Mouse (Mus musculus) midbrain, embryonic 15.5 days (tissue): ENCODE measurements at regions not wholly inside any gene's neighbourhood (a gene's known extent, or its start where the extent isn't known, plus 50 kb on each side); places are given as distances from the start of the nearest gene placed in this dataset.

ENCODE experiments used
- ATAC-seq: fragments of 200-750 bp; cut with Nextera tagmentation; replicated peaks from 2 replicates; pipeline ENCODE4 v1.8.0; 2017; ENCODE audit warnings: moderate TSS enrichment
- H3K27ac ChIP-seq: fragments of 300-500 bp; sonication (generic); 2 replicates; pipeline ENCODE4 v1.5.1; 2015; ENCODE audit warnings: mild to moderate bottlenecking, inconsistent platforms
- H3K27me3 ChIP-seq: fragments of 300-500 bp; sonication (generic); replicated peaks from 2 replicates; pipeline ENCODE4 v1.6.1; 2015; ENCODE audit warnings: inconsistent platforms
- H3K36me3 ChIP-seq: fragments of 300-500 bp; sonication (generic); replicated peaks from 2 replicates; pipeline ENCODE4 v1.6.1; 2015; ENCODE audit warnings: inconsistent platforms
- H3K4me1 ChIP-seq: fragments of 300-500 bp; sonication (generic); 2 replicates; pipeline ENCODE4 v1.6.1; 2015; ENCODE audit warnings: inconsistent platforms
- H3K4me2 ChIP-seq: fragments of 300-500 bp; sonication (generic); 2 replicates; pipeline ENCODE4 v1.6.1; 2015; ENCODE audit warnings: inconsistent platforms, mild to moderate bottlenecking, moderate library complexity
- H3K4me3 ChIP-seq: fragments of 300-500 bp; sonication (generic); 2 replicates; pipeline ENCODE4 v1.5.1; 2015; ENCODE audit warnings: mild to moderate bottlenecking, inconsistent platforms
- H3K9ac ChIP-seq: fragments of 300-500 bp; sonication (generic); 2 replicates; pipeline ENCODE4 v1.6.1; 2015; ENCODE audit warnings: mild to moderate bottlenecking, inconsistent platforms
- H3K9me3 ChIP-seq: fragments of 300-500 bp; sonication (generic); 2 replicates; pipeline ENCODE4 v1.6.1; 2016; ENCODE audit warnings: inconsistent platforms
- WGBS: fragments of 180-500 bp; shearing (Covaris S2); methylation state at CpG from one replicate; pipeline ENCODE4 v1.1.7; 2015; ENCODE audit warnings: mixed read lengths; 5-methylcytosine and 5-hydroxymethylcytosine counted together

DNA sequence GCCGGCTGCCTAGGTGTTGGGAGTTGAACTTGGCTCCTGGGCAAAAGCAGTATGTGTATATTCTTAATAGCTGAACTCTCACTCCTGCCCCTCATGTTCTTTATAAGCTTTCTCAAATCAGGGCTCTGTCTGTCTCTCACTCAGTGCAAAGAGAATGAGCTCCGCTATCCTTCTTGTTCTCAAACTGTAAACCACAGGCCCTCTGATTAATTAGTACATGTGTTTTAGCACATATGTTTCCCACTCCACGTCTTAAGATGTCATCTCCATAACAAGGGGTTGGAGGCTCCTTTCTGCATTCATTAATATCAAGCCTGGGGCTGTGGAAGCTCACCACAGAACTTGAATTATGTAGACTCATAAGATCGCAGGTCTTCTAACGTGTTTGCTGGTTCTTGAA lies 104.7 kb downstream of the Nsun3 start:
- ATAC-seq: no peak
- Histone ChIP-seq H3K4me1 (no peaks in the 10 kb centered on the region), H3K4me3 (no peak overlapping the region), H3K4me2 (no peak overlapping the region), H3K9me3 (no peaks in the 10 kb centered on the region), H3K27me3 (no peaks in the 10 kb centered on the region), H3K36me3 (no peaks in the 10 kb centered on the region), H3K27ac (no peak overlapping the region), H3K9ac (no peak overlapping the region)
- 72% methylated on average over 5 of the region's 5 CpGs for WGBS

DNA sequence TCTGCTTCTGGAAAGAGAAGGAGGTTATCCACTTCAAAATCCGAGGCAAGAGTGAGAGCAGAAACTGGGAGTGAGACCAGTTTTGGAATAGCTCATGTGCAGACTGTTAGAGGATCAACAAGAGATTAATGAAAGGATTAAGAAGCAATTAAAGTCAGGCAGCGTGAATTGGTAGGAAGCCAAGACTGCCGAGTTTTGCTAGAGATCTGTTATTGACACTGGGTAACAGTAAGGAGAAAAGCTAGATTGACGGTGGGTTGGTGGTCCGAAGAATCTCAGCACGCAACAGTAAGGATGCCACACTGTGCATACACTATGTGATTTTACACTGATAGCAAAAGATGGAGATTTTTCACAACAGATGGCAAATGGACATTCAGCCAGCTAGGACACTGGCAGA lies 109.8 kb downstream of the Nsun3 start:
- no peak overlapping the region for H3K9ac ChIP-seq
- H3K4me2 ChIP-seq: no peak overlapping the region
- 0 out of 2 replicates have a peak, but pooled peaks have one; percentile 52 for ATAC-seq
- no peaks in the 10 kb centered on the region for H3K36me3 ChIP-seq
- H3K27ac ChIP-seq: no peak overlapping the region
- no peaks in the 10 kb centered on the region for H3K9me3 ChIP-seq
- no peak overlapping the region for H3K4me3 ChIP-seq
- no peaks in the 10 kb centered on the region for H3K27me3 ChIP-seq
- H3K4me1 ChIP-seq: no peaks in the 10 kb centered on the region
- 60% methylated on average over 6 of the region's 6 CpGs for WGBS

DNA sequence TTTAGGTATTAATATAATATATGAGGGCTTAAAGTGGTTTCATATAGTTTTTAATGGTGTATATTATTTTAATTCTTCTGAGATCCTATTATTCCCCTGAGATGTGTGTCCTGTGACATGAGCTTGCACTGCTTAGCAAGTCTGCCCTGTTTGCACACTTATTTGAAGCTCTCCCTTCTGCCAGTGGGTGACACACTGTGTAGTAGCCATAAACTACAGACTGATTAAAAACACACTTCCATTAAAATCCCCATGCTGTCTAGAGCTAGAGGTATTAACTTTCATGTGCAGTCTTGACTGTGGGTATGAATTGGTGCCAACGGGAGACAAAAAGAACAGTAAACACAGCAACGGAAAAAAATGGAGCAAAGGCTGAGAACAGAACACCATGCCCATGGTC lies 129.2 kb downstream of the Nsun3 start:
- H3K4me3 ChIP-seq: no peak overlapping the region
- no peaks in the 10 kb centered on the region for H3K4me1 ChIP-seq
- no peak for ATAC-seq
- H3K36me3 ChIP-seq: no peaks in the 10 kb centered on the region
- no peaks in the 10 kb centered on the region for H3K9me3 ChIP-seq
- H3K27ac ChIP-seq: no peak overlapping the region
- H3K9ac ChIP-seq: no peak overlapping the region
- no peak overlapping the region for H3K4me2 ChIP-seq
- H3K27me3 ChIP-seq: no peaks in the 10 kb centered on the region
- 79% methylated on average over 2 of the region's 2 CpGs for WGBS

DNA sequence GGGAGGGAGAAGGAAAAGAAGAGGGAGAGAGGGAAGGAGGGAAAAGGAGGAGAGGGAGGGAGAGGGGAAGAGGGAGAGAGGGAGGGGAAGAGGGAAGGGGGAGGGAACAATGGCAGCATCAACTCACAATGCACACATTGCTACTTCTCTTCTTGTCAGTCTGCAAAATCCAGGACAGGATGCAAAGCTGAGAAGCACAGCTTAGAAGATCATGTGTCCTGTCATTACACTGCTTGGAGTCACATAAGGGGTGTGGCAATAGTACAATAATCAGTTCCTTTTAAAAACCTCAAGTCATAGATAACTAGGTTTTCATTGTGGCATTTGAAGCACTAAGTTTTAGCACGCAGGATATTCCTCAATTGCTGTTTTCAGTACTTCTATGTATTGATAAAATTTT lies 132.2 kb downstream of the Nsun3 start:
- 80% methylated on average over 1 of the region's 1 CpGs for WGBS
- ATAC-seq: no peak
- H3K27ac ChIP-seq: no peak overlapping the region
- H3K36me3 ChIP-seq: no peaks in the 10 kb centered on the region
- H3K9ac ChIP-seq: no peak overlapping the region
- H3K9me3 ChIP-seq: no peaks in the 10 kb centered on the region
- H3K4me2 ChIP-seq: no peak overlapping the region
- no peak overlapping the region for H3K4me3 ChIP-seq
- no peaks in the 10 kb centered on the region for H3K4me1 ChIP-seq
- no peaks in the 10 kb centered on the region for H3K27me3 ChIP-seq

DNA sequence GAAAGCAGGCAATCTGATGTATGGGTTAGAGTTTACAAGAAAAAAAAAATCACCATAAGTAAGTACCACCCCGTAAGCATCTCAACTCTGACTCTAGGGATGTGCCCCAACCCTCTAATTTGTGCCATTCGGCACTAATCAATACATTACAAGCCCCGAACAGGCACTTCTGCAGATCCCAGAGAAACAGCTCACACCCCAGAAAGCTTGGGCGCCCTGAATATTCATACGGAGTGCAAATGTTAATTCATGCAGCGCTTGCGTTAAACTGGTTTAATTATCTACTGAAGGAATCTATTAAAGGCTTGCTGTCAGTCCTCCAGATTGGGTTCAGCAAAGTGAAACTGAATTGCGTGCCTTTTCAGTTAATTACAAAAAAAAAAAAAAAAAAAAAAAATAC lies 132.8 kb downstream of the Nsun3 start:
- Histone ChIP-seq H3K4me2 (peak overlapping the region; percentile 38), H3K9ac (no peak overlapping the region), H3K27ac (no peak overlapping the region), H3K36me3 (no peaks in the 10 kb centered on the region), H3K4me1 (no peaks in the 10 kb centered on the region), H3K4me3 (0 out of 2 replicates have a peak overlapping the region, but pooled peaks have one; percentile 9), H3K27me3 (no peaks in the 10 kb centered on the region), H3K9me3 (no peaks in the 10 kb centered on the region)
- 0 out of 2 replicates have a peak, but pooled peaks have one; percentile 17 for ATAC-seq
- WGBS: 40% methylated on average over 8 of the region's 8 CpGs

DNA sequence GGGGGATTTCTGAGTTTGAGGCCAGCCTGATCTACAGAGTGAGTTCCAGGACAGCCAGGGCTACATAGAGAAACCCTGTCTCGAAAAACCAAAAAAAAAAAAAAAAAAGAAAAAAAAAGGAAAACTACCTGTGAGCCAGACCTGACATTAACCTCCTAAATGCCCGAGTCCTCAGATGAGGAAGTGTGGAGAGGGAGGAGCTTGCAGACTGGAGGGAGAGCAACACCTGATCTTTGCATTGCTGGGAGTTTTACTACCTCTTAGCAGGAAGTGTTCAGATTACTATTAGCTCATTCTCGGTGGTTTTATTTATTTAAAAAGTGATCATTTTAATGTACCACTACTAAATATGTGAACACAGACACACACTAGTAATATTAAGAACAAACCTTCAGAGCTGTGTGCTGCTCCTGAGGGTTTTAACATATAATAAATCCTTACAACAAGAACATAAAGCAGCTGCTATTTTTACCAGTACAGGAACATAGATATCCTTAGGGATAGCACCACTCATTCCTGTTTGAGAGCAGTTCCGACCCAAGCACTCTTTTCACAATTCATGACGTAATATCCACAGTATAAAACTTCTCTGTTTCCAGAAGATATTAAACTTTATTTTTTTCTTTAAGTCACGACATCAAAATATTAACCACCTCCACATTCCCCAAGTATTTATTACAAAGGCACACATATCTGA lies 133.7 kb downstream of the Nsun3 start:
- Histone ChIP-seq H3K27me3 (no peaks in the 10 kb centered on the region), H3K4me1 (no peaks in the 10 kb centered on the region), H3K9ac (no peak overlapping the region), H3K27ac (no peak overlapping the region), H3K4me3 (no peak overlapping the region), H3K36me3 (no peaks in the 10 kb centered on the region), H3K4me2 (no peak overlapping the region), H3K9me3 (no peaks in the 10 kb centered on the region)
- WGBS: 85% methylated on average over 5 of the region's 6 CpGs
- no peak for ATAC-seq

DNA sequence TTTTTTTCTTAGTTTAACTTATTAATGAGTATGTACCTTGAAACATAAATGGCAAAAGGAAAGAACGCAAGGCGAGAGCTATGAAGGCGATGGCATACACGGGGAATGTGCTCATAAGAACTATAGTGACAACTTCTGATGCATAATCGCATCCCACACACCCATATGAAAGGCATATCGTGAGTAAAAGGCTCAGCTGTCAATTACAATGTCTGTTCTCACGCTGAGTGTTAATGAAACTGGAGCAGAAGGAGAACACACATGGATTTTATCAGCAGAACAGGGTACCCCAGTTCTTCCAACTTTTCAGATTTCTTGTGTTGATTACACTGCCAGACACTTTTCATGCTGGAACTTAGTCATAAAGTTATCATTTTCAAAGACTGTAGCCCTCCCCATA lies 135.8 kb downstream of the Nsun3 start:
- no peaks in the 10 kb centered on the region for H3K9me3 ChIP-seq
- WGBS: 84% methylated on average over 7 of the region's 7 CpGs
- H3K36me3 ChIP-seq: no peaks in the 10 kb centered on the region
- no peaks in the 10 kb centered on the region for H3K4me1 ChIP-seq
- no peak for ATAC-seq
- H3K4me2 ChIP-seq: no peak overlapping the region
- no peak overlapping the region for H3K9ac ChIP-seq
- no peak overlapping the region for H3K4me3 ChIP-seq
- H3K27me3 ChIP-seq: no peaks in the 10 kb centered on the region
- H3K27ac ChIP-seq: no peak overlapping the region

DNA sequence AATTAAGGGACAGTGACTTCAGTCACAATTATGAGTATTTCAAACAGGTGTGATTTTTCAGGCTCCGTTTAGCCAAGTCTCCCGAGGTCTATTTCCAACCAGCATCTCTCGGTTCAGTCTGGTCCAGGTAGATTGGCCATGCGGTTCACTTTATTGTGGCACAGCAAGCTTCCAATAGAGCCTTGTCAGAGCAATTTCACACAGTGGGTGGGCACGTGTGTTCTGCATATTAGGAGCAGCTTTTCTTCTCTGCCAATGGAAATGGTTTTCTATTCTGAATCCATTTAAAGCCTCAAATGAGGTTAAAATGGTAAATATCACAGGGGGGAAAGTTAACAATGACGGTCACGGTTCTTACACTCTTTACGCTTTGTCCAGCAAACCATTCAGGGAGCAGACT lies 138.3 kb downstream of the Nsun3 start:
- Histone ChIP-seq H3K9me3 (no peaks in the 10 kb centered on the region), H3K27ac (no peak overlapping the region), H3K9ac (no peak overlapping the region), H3K4me1 (no peaks in the 10 kb centered on the region), H3K4me3 (no peak overlapping the region), H3K36me3 (no peaks in the 10 kb centered on the region), H3K27me3 (no peaks in the 10 kb centered on the region), H3K4me2 (no peak overlapping the region)
- no peak for ATAC-seq
- 36% methylated on average over 8 of the region's 8 CpGs for WGBS

DNA sequence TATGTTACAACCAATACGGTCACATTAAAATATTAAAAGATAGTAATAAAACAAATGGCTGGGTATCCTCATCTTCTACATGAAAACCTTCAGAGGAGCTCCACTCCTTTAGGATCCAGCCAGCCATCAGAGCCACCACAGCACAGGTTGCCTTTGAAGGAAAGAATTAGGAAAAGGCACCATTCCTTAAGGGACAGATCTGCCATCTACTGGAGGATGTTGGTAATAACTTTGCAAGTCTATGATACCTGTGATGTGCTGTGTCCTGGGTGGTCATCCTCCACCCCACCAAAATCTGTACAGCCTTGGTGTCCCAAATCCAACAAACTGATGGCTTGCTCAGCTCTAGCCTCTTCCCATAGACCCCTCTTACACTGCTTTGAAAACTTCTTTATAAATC lies 140.5 kb downstream of the Nsun3 start:
- Histone ChIP-seq H3K9ac (no peak overlapping the region), H3K27me3 (no peaks in the 10 kb centered on the region), H3K4me2 (no peak overlapping the region), H3K4me3 (no peak overlapping the region), H3K9me3 (no peaks in the 10 kb centered on the region), H3K36me3 (no peaks in the 10 kb centered on the region), H3K4me1 (no peaks in the 10 kb centered on the region), H3K27ac (no peak overlapping the region)
- 82% methylated on average over 1 of the region's 1 CpGs for WGBS
- ATAC-seq: peak; percentile 70

DNA sequence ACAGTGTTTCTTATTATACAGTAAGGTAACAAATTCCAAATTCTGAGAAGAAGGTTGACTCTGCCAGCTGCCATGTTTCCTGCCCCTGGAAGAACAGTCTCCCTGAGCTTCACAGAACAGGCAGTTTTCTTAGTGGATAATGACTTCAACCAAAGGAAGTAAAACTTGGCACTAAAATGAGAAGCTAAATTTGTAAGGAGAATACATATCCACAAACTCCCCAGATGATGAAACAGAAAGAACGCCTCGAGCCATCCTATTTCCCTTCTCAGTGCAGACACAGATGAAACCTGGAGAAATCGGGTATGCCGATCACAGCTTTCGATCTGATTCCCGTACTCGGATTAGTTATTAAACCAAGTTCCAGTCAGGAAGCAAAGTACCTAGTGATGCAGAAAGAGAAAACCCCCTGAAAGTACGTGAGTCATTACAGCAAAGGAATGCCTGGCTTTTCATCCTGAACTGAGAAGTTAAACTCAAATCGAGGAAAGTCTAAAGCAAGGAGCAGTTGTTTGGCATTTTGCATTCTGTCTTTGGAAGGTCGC lies 143.7 kb downstream of the Nsun3 start:
- Histone ChIP-seq H3K27ac (no peak overlapping the region), H3K36me3 (no peaks in the 10 kb centered on the region), H3K4me3 (no peak overlapping the region), H3K4me1 (no peaks in the 10 kb centered on the region), H3K9me3 (peaks cover 2% of the 10 kb centered on the region; the same call in 1 of the 2 replicates), H3K9ac (no peak overlapping the region), H3K4me2 (no peak overlapping the region), H3K27me3 (no peaks in the 10 kb centered on the region)
- WGBS: 86% methylated on average over 10 of the region's 10 CpGs
- ATAC-seq: no peak

DNA sequence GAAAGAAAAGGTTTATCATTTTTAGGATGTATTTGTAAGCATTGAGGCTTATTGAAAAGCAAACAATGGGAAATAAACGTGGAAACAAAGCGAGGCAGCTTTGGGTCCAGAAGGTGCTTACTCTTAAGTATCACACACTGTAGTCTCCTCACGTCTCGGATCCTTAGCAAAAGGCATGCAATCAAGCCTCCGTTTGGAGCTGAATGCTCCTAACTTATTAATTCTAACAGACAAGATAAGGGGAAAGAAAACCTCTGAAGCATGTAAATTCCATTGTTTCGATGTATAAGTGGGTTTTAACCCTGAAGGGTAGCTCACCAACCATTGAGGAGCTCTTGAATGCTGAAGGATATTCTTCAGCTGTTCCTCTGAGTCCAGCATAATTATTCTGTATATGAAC lies 162.7 kb downstream of the Nsun3 start:
- Histone ChIP-seq H3K36me3 (no peaks in the 10 kb centered on the region), H3K4me3 (no peak overlapping the region), H3K4me2 (no peak overlapping the region), H3K27ac (no peak overlapping the region), H3K27me3 (no peaks in the 10 kb centered on the region), H3K4me1 (no peaks in the 10 kb centered on the region), H3K9ac (no peak overlapping the region), H3K9me3 (no peaks in the 10 kb centered on the region)
- ATAC-seq: no peak
- 41% methylated on average over 6 of the region's 6 CpGs for WGBS

DNA sequence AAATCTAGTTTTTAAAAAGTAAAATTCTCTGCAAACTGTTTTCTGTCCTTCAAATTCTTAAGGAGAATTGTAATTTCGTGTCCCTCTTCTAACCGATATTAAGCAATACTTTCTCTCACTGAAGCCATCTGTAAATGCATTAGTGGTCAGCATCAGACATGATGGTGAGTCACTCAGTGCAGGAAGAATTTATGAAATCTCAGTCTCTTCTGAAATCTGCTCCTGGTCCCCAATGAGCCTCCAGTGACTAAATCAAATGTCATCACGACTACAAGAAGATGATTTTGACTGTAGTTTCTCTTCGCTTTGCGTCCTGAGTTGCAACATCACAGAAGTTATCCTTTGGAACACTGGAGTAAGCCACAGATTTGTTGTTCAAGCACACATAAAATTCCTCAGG lies 175.7 kb downstream of the Nsun3 start:
- no peak overlapping the region for H3K4me3 ChIP-seq
- no peak overlapping the region for H3K27ac ChIP-seq
- no peaks in the 10 kb centered on the region for H3K9me3 ChIP-seq
- no peaks in the 10 kb centered on the region for H3K36me3 ChIP-seq
- no peaks in the 10 kb centered on the region for H3K4me1 ChIP-seq
- 92% methylated on average over 5 of the region's 5 CpGs for WGBS
- H3K9ac ChIP-seq: no peak overlapping the region
- no peak overlapping the region for H3K4me2 ChIP-seq
- ATAC-seq: no peak
- no peaks in the 10 kb centered on the region for H3K27me3 ChIP-seq

DNA sequence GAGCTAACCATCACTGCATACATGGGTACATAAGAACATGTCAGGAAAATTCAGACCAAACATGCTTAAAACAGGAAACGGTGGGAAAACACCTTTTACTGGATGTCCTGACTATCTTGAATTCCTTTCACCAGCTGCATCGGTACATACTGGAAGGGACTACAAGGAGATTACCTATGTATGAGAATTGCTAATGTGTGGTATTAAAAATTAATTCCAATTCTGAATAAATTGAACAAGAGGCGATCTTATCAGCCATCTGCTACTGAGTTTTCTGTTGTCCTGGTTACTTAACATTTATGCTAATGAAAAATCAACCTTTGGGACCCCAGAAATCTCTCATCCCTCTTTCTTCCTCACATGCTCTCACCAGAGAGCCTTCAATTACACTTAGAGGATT lies 178.0 kb downstream of the Nsun3 start:
- Histone ChIP-seq H3K4me3 (no peak overlapping the region), H3K9me3 (no peaks in the 10 kb centered on the region), H3K4me1 (no peaks in the 10 kb centered on the region), H3K9ac (no peak overlapping the region), H3K36me3 (no peaks in the 10 kb centered on the region), H3K4me2 (no peak overlapping the region), H3K27me3 (no peaks in the 10 kb centered on the region), H3K27ac (no peak overlapping the region)
- no peak; the same call in 1 of the 2 replicates for ATAC-seq
- 52% methylated on average over 3 of the region's 3 CpGs for WGBS
